Mouse (Mus musculus): ENCODE results near the gene Cdk14. TPM values are rescaled to one million over a fixed set of nuclear protein-coding genes. Genes with fewer than 3 reads are reported as not detected.

Gene Cdk14
- polyA plus RNA-seq, 1 experiment from 2014 or later, result 25.5 TPM

- Histone ChIP-seq H3K4me3 (ENCODE audit: low read depth, low read length) (no peak overlapping the region), H3K4me1 (ENCODE audit: control insufficient read depth, insufficient read depth, low read length) (0 out of 2 replicates have a peak, but pooled peaks cover 3% of the 10 kb centered on the region), H3K9me3 (ENCODE audit: control insufficient read depth, low read length) (no peaks in the 10 kb centered on the region), H3K4me2 (no peak overlapping the region), H3K36me3 (ENCODE audit: control insufficient read depth, insufficient read depth, low read length) (no peaks in the 10 kb centered on the region), H3K9ac (ENCODE audit: low read length) (no peak overlapping the region), H3K27ac (ENCODE audit: low read depth, low read length) (no peak overlapping the region), H3K27me3 (ENCODE audit: control insufficient read depth, insufficient read depth, low read length) (no peaks in the 10 kb centered on the region)
- no peak for DNase-seq (ENCODE audit: low spot score, missing footprints)
- ATAC-seq (ENCODE audit: low FRiP score), result no peak
- 56% methylated on average over 3 of the region's 3 CpGs for WGBS
These were observed 323.7 kb downstream of the Cdk14 start for GRCm38 (mm10) chr5:5096248-5096915.

DNA sequence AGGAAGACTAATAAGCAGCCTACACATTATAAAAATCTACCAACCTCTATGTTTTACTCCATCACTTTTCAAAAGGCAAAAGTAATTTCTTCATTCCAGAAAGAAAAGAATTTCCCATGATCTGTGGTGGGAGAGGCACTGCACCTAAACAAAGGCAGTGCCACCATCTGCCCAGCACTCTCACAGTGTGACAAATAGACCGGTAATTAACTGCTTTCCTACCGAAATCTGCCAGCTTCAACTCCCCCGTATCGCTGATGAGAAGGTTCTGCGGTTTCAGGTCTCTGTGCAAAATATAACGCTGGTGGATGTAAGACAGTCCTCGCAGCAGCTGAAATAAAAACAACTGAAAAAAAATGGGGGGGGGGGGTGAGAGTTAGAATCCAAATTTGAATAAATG, 327.4 kb downstream of the Cdk14 start:
- Histone ChIP-seq H3K9me3 (ENCODE audit: control insufficient read depth, low read length) (no peaks in the 10 kb centered on the region), H3K27me3 (ENCODE audit: control insufficient read depth, insufficient read depth, low read length) (no peaks in the 10 kb centered on the region), H3K4me1 (ENCODE audit: control insufficient read depth, insufficient read depth, low read length) (0 out of 2 replicates have a peak, but pooled peaks cover 3% of the 10 kb centered on the region), H3K4me2 (no peak overlapping the region), H3K9ac (ENCODE audit: low read length) (no peak overlapping the region), H3K36me3 (ENCODE audit: control insufficient read depth, insufficient read depth, low read length) (no peaks in the 10 kb centered on the region), H3K27ac (ENCODE audit: low read depth, low read length) (no peak overlapping the region), H3K4me3 (ENCODE audit: low read depth, low read length) (no peak overlapping the region)
- ATAC-seq (ENCODE audit: low FRiP score) (no peak), DNase-seq (ENCODE audit: low spot score, missing footprints) (no peak)
- 90% methylated on average over 7 of the region's 7 CpGs for WGBS

- 80% methylated on average over 1 of the region's 1 CpGs for WGBS
- H3K4me3 ChIP-seq (ENCODE audit: low read depth, low read length), result no peak overlapping the region
- H3K27ac ChIP-seq (ENCODE audit: low read depth, low read length), result no peak overlapping the region
- H3K27me3 ChIP-seq (ENCODE audit: control insufficient read depth, insufficient read depth, low read length), result no peaks in the 10 kb centered on the region
- DNase-seq (ENCODE audit: low spot score, missing footprints), result no peak
- no peak for ATAC-seq (ENCODE audit: low FRiP score)
- no peak overlapping the region for H3K9ac ChIP-seq (ENCODE audit: low read length)
- no peaks in the 10 kb centered on the region for H3K4me1 ChIP-seq (ENCODE audit: control insufficient read depth, insufficient read depth, low read length)
- H3K36me3 ChIP-seq (ENCODE audit: control insufficient read depth, insufficient read depth, low read length), result no peaks in the 10 kb centered on the region
- H3K9me3 ChIP-seq (ENCODE audit: control insufficient read depth, low read length), result no peaks in the 10 kb centered on the region
- no peak overlapping the region for H3K4me2 ChIP-seq
These were observed 348.6 kb downstream of the Cdk14 start for GRCm38 (mm10) chr5:5071526-5071925.

DNA sequence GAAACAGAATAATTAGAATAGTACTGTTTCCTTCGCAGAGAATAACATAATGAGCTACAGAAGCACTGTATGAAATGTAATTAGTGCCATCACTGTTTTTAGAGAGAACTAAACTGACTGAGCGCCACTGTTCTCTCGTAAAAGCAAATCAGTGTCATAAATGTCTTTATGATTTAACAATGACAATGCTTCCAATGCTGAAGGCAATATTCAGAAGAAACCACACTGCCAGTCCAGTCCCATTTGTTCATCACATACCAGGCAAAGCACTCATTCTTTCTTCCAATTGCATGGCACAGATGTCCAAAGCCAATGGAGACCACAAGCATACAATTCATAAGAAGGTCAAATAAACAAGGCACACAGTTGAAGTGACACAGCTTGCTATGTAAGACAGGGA, 355.4 kb downstream of the Cdk14 start:
- WGBS, result 93% methylated on average over 3 of the region's 3 CpGs
- Histone ChIP-seq H3K4me3 (ENCODE audit: low read depth, low read length) (no peak overlapping the region), H3K27me3 (ENCODE audit: control insufficient read depth, insufficient read depth, low read length) (no peaks in the 10 kb centered on the region), H3K4me1 (ENCODE audit: control insufficient read depth, insufficient read depth, low read length) (no peaks in the 10 kb centered on the region), H3K27ac (ENCODE audit: low read depth, low read length) (no peak overlapping the region), H3K9me3 (ENCODE audit: control insufficient read depth, low read length) (no peaks in the 10 kb centered on the region), H3K36me3 (ENCODE audit: control insufficient read depth, insufficient read depth, low read length) (no peaks in the 10 kb centered on the region), H3K4me2 (no peak overlapping the region), H3K9ac (ENCODE audit: low read length) (no peak overlapping the region)
- no peak for DNase-seq (ENCODE audit: low spot score, missing footprints)
- no peak for ATAC-seq (ENCODE audit: low FRiP score)

DNA sequence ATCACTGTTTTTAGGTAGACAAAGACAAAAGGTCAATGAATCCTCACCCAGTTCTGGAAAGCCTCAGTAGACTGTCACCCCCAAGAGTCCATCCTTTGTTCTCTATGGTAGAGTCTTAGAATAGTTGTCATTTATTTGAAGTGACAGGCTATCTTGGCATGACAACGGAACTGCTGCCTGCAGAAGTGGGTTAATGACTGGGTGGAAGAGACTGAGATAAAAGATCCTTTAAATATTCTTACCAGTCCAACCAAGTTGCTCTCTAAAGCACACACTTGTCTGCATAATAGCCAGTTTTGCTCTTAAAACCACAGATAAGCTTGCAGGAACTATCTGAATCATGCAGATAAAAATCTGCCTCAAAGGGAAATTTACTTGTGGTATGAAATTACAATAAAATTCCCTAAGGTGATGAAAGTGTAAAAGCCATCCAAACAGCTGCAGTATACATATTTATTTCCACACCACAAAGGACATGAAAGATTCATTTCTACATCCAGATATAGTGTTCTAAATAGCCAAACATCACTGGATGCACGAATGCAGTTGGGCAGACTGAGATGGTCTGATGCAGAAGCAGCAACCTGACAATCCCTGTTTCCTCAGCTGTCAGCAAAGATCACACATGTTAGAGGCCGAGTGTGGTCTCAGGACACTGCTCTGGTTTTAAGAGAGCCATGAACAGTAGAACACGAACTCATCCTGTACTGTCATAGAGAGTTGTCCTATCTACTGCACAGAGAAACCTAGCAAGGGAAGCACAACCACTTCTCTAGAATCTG, 363.8 kb downstream of the Cdk14 start:
- Histone ChIP-seq H3K27me3 (ENCODE audit: control insufficient read depth, insufficient read depth, low read length) (no peaks in the 10 kb centered on the region), H3K4me1 (ENCODE audit: control insufficient read depth, insufficient read depth, low read length) (no peaks in the 10 kb centered on the region), H3K4me3 (ENCODE audit: low read depth, low read length) (no peak overlapping the region), H3K9me3 (ENCODE audit: control insufficient read depth, low read length) (no peaks in the 10 kb centered on the region), H3K9ac (ENCODE audit: low read length) (no peak overlapping the region), H3K4me2 (no peak overlapping the region), H3K27ac (ENCODE audit: low read depth, low read length) (no peak overlapping the region), H3K36me3 (ENCODE audit: control insufficient read depth, insufficient read depth, low read length) (no peaks in the 10 kb centered on the region)
- ATAC-seq (ENCODE audit: low FRiP score) (no peak), DNase-seq (ENCODE audit: low spot score, missing footprints) (no peak)
- 63% methylated on average over 4 of the region's 4 CpGs for WGBS

DNA sequence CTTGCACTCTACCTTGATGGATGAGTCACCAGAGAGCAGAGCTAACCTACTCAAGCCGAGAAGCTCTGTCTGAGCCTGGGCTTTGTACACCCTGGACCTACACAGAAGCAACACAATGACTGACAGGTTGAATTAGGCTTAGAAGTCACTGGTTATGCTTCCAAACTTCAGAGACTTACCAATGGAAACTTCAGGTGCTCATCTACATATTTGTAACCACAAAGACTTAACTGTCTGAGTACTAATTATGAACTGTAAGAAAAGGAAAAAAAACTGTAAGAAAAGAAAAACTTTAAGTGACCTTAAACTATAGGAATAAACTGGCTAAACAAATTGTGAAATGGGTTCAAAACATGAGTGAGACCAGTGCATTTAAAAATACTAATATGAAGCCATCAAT, 364.6 kb downstream of the Cdk14 start:
- Histone ChIP-seq H3K36me3 (ENCODE audit: control insufficient read depth, insufficient read depth, low read length) (no peaks in the 10 kb centered on the region), H3K4me2 (no peak overlapping the region), H3K4me3 (ENCODE audit: low read depth, low read length) (no peak overlapping the region), H3K9ac (ENCODE audit: low read length) (no peak overlapping the region), H3K4me1 (ENCODE audit: control insufficient read depth, insufficient read depth, low read length) (no peaks in the 10 kb centered on the region), H3K27ac (ENCODE audit: low read depth, low read length) (no peak overlapping the region), H3K9me3 (ENCODE audit: control insufficient read depth, low read length) (no peaks in the 10 kb centered on the region), H3K27me3 (ENCODE audit: control insufficient read depth, insufficient read depth, low read length) (no peaks in the 10 kb centered on the region)
- ATAC-seq (ENCODE audit: low FRiP score) (no peak), DNase-seq (ENCODE audit: low spot score, missing footprints) (no peak)
- 39% methylated on average over 1 of the region's 1 CpGs for WGBS

DNA sequence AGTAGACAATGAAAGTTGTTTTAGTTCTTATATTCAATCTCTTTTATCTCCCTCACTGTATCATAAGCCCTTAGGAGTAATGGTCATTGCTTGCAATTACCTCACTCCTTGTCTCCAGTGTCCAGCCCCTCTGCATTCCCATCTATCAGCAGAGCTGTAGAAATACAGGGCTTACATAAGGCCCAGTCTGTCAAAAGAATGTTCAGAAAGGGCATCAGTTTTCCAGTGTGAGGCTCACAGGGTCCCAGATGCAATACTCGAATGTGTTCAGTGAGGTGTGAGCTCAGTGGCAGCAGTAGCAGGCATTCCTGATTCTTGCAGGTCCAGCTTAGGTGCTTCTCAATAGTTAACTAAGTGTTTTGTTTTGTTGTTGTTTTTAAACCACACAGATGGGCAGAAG, 365.8 kb downstream of the Cdk14 start:
- Histone ChIP-seq H3K9ac (ENCODE audit: low read length) (no peak overlapping the region), H3K36me3 (ENCODE audit: control insufficient read depth, insufficient read depth, low read length) (no peaks in the 10 kb centered on the region), H3K27ac (ENCODE audit: low read depth, low read length) (no peak overlapping the region), H3K4me2 (no peak overlapping the region), H3K4me1 (ENCODE audit: control insufficient read depth, insufficient read depth, low read length) (no peaks in the 10 kb centered on the region), H3K27me3 (ENCODE audit: control insufficient read depth, insufficient read depth, low read length) (no peaks in the 10 kb centered on the region), H3K9me3 (ENCODE audit: control insufficient read depth, low read length) (no peaks in the 10 kb centered on the region), H3K4me3 (ENCODE audit: low read depth, low read length) (no peak overlapping the region)
- 34% methylated on average over 1 of the region's 1 CpGs for WGBS
- ATAC-seq (ENCODE audit: low FRiP score), result no peak
- no peak for DNase-seq (ENCODE audit: low spot score, missing footprints)

- H3K9ac ChIP-seq (ENCODE audit: low read length), result no peak overlapping the region
- H3K9me3 ChIP-seq (ENCODE audit: control insufficient read depth, low read length), result no peaks in the 10 kb centered on the region
- WGBS, result 66% methylated on average over 5 of the region's 5 CpGs
- ATAC-seq (ENCODE audit: low FRiP score), result no peak
- H3K27ac ChIP-seq (ENCODE audit: low read depth, low read length), result no peak overlapping the region
- no peak for DNase-seq (ENCODE audit: low spot score, missing footprints)
- no peaks in the 10 kb centered on the region for H3K36me3 ChIP-seq (ENCODE audit: control insufficient read depth, insufficient read depth, low read length)
- H3K27me3 ChIP-seq (ENCODE audit: control insufficient read depth, insufficient read depth, low read length), result no peaks in the 10 kb centered on the region
- H3K4me3 ChIP-seq (ENCODE audit: low read depth, low read length), result no peak overlapping the region
- 0 out of 2 replicates have a peak, but pooled peaks cover 3% of the 10 kb centered on the region for H3K4me1 ChIP-seq (ENCODE audit: control insufficient read depth, insufficient read depth, low read length)
- no peak overlapping the region for H3K4me2 ChIP-seq
These were observed 375.8 kb downstream of the Cdk14 start for GRCm38 (mm10) chr5:5044326-5044725.

- H3K27me3 ChIP-seq (ENCODE audit: control insufficient read depth, insufficient read depth, low read length), result no peaks in the 10 kb centered on the region
- no peak overlapping the region for H3K27ac ChIP-seq (ENCODE audit: low read depth, low read length)
- H3K9me3 ChIP-seq (ENCODE audit: control insufficient read depth, low read length), result no peaks in the 10 kb centered on the region
- H3K36me3 ChIP-seq (ENCODE audit: control insufficient read depth, insufficient read depth, low read length), result no peaks in the 10 kb centered on the region
- 94% methylated on average over 1 of the region's 1 CpGs for WGBS
- DNase-seq (ENCODE audit: low spot score, missing footprints) (no peak), ATAC-seq (ENCODE audit: low FRiP score) (no peak)
- no peak overlapping the region for H3K9ac ChIP-seq (ENCODE audit: low read length)
- H3K4me3 ChIP-seq (ENCODE audit: low read depth, low read length), result no peak overlapping the region
- 0 out of 2 replicates have a peak, but pooled peaks cover 3% of the 10 kb centered on the region for H3K4me1 ChIP-seq (ENCODE audit: control insufficient read depth, insufficient read depth, low read length)
- H3K4me2 ChIP-seq, result no peak overlapping the region
These were observed 377.4 kb downstream of the Cdk14 start for GRCm38 (mm10) chr5:5042735-5043134.
